Mouse (Mus musculus) liver, embryonic 14.5 days (tissue): Measurements from ENCODE around the gene Gse1.

Experiments
- CTCF ChIP-seq: IDR thresholded peaks from 2 replicates; pipeline ENCODE4 v1.5.1; 2016; ENCODE audit warnings: antibody characterized with exemption, low read depth, control low read depth
- EP300 ChIP-seq: IDR thresholded peaks from 2 replicates; pipeline ENCODE4 v1.6.1; 2016; ENCODE audit warnings: antibody characterized with exemption, low read depth

DNA sequence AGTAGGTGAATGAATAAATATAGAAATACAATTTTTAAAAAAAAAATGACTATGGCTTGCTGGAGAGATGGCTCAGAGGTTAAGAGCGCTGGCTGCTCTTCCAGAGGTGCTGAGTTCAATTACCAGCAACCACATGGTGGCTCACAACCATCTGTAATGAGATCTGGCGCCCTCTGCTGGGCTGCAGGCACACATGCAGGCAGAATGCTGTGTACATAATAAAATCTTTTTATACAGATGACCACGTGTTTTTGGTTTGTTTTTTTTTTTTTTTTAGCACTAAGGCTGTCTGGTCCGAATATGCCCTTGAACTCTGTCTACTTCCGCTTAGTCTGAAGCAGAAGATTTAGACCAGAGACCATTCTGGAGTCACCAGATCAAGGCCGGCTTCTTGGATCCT is 93.5 kb downstream of the Gse1 start:
- no peak for TF ChIP-seq EP300
- peak; percentile 91 for TF ChIP-seq CTCF
